Mouse (Mus musculus) bone marrow, adult 2 months (tissue): ENCODE measurements around the gene Kalrn.

Source experiments
- CTCF ChIP-seq: fragments of 200-500 bp; IDR thresholded peaks from 2 replicates; pipeline ENCODE4 v1.5.1; 2011; ENCODE audit warnings: low read length, control low read depth; ENCODE audit not compliant: control insufficient read depth, insufficient read depth
- POLR2A ChIP-seq: fragments of 200-500 bp; IDR thresholded peaks from 2 replicates; pipeline ENCODE4 v1.6.1; 2011; ENCODE audit warnings: low read depth, mild to moderate bottlenecking, control low read depth, low read length, borderline replicate concordance; ENCODE audit not compliant: control insufficient read depth

GRCm38 (mm10) chr16:33950830-33951229, 622.5 kb downstream of the Kalrn start:
- TF ChIP-seq CTCF (peak; percentile 92), POLR2A (no peak)
